Mouse (Mus musculus): Measurements from ENCODE around the gene Adgrb2. TPM values are rescaled to one million over a fixed set of nuclear protein-coding genes. Genes with fewer than 3 reads are reported as not detected.

Adgrb2 gene
- total RNA-seq, 1 experiment from 2014 or later, result not detected

DNA sequence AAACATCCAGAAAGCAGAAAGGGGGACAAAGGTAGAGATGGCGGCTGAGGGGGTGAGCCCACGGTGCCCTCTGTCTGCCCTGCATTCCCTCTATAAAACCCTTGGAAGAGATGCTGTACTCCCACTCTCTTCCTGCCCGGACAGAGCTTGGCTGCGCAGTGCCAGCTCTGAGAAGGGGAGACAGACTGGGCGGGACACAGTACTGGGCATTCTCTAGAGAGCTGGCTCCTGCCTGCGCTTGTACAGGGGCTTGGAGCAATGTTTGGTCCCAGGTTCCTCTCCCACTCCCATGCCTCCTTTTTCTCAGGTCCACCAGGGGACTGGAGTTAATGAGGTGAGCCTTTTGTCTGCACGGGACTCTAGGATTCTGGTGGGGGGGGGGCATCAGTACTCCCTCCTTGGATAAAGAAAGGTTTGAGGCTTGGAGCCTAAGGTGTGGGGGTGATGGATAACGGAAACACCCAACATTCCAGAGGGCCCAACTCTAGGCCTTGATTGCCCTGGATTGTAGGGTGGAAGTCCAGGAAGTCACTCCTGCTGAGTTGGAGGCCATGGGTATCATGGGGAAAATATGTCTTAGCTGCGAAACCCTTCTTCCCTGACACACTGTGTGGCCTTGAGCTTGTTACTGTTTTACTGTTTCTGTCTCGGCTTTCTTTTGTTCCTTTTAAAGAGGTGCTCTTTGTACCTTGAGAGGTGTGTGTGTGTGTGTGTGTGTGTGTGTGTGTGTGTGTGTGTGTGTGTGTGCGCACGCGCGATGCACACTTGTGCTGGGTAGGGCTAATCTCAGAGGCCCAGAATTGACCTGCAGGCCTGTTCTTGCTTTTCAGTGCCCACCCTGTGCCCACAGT, 70.7 kb downstream of the Adgrb2 start:
- no peak for ATAC-seq (replicated peaks; ENCODE audit: insufficient number of reproducible peaks, low FRiP score, low TSS enrichment, poor library complexity, severe bottlenecking)

DNA sequence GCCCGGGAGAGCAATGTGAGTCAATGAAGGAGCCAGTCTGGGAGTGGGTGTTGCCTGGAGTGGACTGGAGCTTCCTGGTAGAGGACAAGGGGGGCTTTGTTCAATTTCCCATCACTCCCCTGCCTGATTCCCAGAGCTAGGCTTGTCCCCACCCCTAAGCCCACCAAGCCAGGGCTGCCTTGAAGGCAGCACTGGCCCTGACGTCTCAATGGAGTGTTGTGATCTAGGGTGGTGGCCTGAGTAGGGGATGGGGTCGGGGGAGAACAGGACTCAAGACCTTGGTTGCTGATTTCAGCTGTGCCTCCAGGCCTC, 71.3 kb downstream of the Adgrb2 start:
- ATAC-seq (replicated peaks; ENCODE audit: insufficient number of reproducible peaks, low FRiP score, low TSS enrichment, poor library complexity, severe bottlenecking), result no peak

DNA sequence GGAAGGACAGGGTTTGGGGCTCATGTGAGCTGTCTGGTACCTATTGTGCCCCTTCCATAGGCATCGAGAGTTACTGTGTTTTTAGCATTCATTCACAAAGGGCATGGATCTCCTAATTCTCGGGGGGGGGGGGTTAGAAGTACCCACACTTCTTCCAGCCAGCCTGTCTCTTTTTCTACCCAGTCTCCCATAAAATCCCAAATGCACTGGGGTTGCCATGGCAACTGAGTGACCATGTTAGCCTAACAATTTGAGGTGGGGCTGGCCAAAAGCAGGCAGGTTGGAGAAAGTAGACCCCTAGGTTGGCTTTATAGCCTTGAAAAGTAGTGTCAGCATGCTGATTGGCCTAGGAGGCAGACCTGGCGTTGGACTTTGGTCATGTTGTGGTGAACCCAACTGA, 71.8 kb downstream of the Adgrb2 start:
- no peak for ATAC-seq (replicated peaks; ENCODE audit: insufficient number of reproducible peaks, low FRiP score, low TSS enrichment, poor library complexity, severe bottlenecking)

DNA sequence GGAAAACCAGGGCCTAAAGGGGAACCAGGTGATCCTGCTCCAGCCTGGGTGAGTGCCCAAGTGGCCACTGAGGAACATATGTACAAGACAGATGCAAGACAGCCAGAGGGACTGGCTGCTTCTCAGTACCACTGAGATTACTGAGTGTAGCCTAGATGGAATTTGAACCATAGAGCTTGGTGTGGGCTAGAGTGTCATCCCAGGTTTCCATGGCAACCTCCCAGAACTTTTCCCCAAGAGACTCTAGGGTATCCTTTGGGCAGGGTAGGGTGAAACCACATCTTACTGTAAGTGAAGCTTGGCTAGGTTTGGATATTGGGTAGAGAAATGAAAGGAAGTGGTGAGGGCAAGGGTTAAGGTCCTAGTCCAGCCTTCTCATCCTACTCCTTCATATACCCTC, 76.3 kb downstream of the Adgrb2 start:
- no peak for ATAC-seq (replicated peaks; ENCODE audit: insufficient number of reproducible peaks, low FRiP score, low TSS enrichment, poor library complexity, severe bottlenecking)

DNA sequence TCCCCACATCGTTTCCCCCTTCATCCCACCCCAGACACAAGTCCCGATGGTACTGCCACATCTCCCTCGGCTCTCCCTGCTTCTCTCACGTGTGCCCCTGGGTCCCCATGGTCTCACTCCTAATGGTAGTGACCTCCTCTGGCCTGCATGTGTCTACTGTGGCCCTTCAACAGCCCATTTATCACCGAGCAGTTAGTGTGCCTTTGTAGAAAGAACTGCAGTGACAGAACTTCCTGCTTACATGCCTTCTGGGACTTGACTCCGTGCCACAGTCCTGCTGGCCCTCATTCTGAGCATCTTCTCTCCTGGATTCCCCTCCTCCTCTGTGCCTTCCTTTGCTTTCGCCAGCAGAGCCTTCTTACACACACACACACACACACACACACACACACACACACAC, 78.5 kb downstream of the Adgrb2 start:
- ATAC-seq (replicated peaks; ENCODE audit: insufficient number of reproducible peaks, low FRiP score, low TSS enrichment, poor library complexity, severe bottlenecking), result no peak

GRCm38 (mm10) chr4:130066816-130067215, 82.1 kb downstream of the Adgrb2 start:
- ATAC-seq (replicated peaks; ENCODE audit: insufficient number of reproducible peaks, low FRiP score, low TSS enrichment, poor library complexity, severe bottlenecking), result no peak

- no peak for ATAC-seq (replicated peaks; ENCODE audit: insufficient number of reproducible peaks, low FRiP score, low TSS enrichment, poor library complexity, severe bottlenecking)
These were observed 85.9 kb downstream of the Adgrb2 start for GRCm38 (mm10) chr4:130070523-130070922.

GRCm38 (mm10) chr4:130071758-130072157, 87.1 kb downstream of the Adgrb2 start:
- ATAC-seq (replicated peaks; ENCODE audit: insufficient number of reproducible peaks, low FRiP score, low TSS enrichment, poor library complexity, severe bottlenecking), result no peak

Other genes with a start within 250 kb of the Adgrb2 start
- gene Khdrbs1, start 242.6 kb upstream of the Adgrb2 start, total RNA-seq (2017), result 89.2 to 110 TPM (median 89.5 TPM) in 3 replicates
- gene Ptp4a2, start 173.7 kb upstream of the Adgrb2 start, total RNA-seq (2017), result 478 to 539 TPM (median 505 TPM) in 3 replicates
- not detected in 3 replicates for gene Spocd1, start 55.6 kb upstream of the Adgrb2 start, total RNA-seq (2017)
- 0.19 TPM in 1 of 3 replicates, not detected in the others for gene Col16a1, start 63.0 kb downstream of the Adgrb2 start, total RNA-seq (2017)
- 9.7 to 15.8 TPM (median 10.2 TPM) in 3 replicates for gene Pef1, start 117.7 kb downstream of the Adgrb2 start, total RNA-seq (2017)
- not detected in 3 replicates for gene Hcrtr1, start 154.5 kb downstream of the Adgrb2 start, total RNA-seq (2017)
- gene Tinagl1, start 190.3 kb downstream of the Adgrb2 start, total RNA-seq (2017), result not detected in 3 replicates
- not detected in 3 replicates for gene Gm853, start 237.5 kb downstream of the Adgrb2 start, total RNA-seq (2017)

Data from monocyte, adult 5-6 weeks (primary cell).